In the genomic region with DNA sequence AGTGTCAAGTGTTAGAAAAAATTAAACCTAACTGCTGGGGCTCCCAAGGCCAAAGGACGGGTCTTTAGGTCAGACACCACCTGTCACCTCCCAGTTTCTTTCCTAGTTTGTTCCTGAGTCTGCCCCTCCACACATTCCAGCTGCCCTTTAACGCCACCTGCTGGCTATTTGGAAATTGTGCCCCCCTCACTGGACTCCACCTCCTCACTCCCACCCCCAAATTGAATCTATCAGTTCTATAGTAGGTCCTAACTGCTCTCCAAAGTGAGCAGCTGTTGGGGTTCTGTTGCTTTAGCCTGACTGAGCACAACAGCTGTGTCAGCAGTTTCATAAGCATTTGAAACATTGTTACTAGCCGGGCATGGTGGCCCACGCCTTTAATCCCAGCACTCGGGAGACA, we compare ENCODE assay signal across 13 mouse cellular contexts.
DNase-seq lines count a peak whose midpoint lies in the region; ATAC-seq and TF ChIP-seq lines count a peak whose summit lies in the region.
"Had no signal": no experiment of that assay in that cellular context is flagged by ENCODE, and none has a peak within 500 bp of the region (broad histone marks: within the 10 kb centered on the region; RNA-seq: fewer than 3 reads in every experiment).

No protein-coding gene starts in this region.

- H3K9ac ChIP-seq in heart, postnatal 0 days (replicated peaks; ENCODE audit: low read depth, low read length): no peak overlapping the region
- H3K9ac ChIP-seq in midbrain, postnatal 0 days (replicated peaks; ENCODE audit: low read length, poor library complexity, severe bottlenecking): no peak overlapping the region
- no peak overlapping the region for H3K9ac ChIP-seq in midbrain, embryonic 11.5 days (ENCODE audit: low read length)
- no peak overlapping the region for H3K9ac ChIP-seq in stomach, postnatal 0 days (ENCODE audit: low read length)

- 79% methylated on average over 5 of the region's 5 CpGs for WGBS in heart, postnatal 0 days
- 73% methylated on average over 5 of the region's 5 CpGs for WGBS in midbrain, postnatal 0 days
- WGBS in midbrain, embryonic 11.5 days: 64% methylated on average over 5 of the region's 5 CpGs
- 69% methylated on average over 5 of the region's 5 CpGs for WGBS in stomach, postnatal 0 days

- H3K4me2 ChIP-seq in heart, postnatal 0 days (ENCODE audit: low read depth, low read length): no peak overlapping the region
- no peak overlapping the region for H3K4me2 ChIP-seq in midbrain, postnatal 0 days (ENCODE audit: low read depth, low read length, poor library complexity, severe bottlenecking)
- no peak overlapping the region for H3K4me2 ChIP-seq in midbrain, embryonic 11.5 days
- no peak overlapping the region for H3K4me2 ChIP-seq in stomach, postnatal 0 days (replicated peaks; ENCODE audit: low read depth)

- DNase-seq in heart, postnatal 0 days (ENCODE audit: low spot score): no peak
- DNase-seq in heart, postnatal 25 days (ENCODE audit: low spot score): no peak
- no peak for DNase-seq in midbrain, postnatal 0 days (ENCODE audit: low spot score)
- no peak for DNase-seq in midbrain, embryonic 11.5 days (ENCODE audit: low spot score, missing footprints)
- DNase-seq in embryo, embryonic 10.5 days (ENCODE audit: low spot score): peak; percentile 55
- no peak for DNase-seq in stomach, postnatal 0 days (ENCODE audit: low spot score)
- no peak for DNase-seq in spleen, postnatal 36 days (ENCODE audit: low spot score in 2 of 2)
- no peak for DNase-seq in layer of hippocampus, adult 9-10 months (ENCODE audit: low spot score)
- DNase-seq: adrenal gland, adult 8-10 months; cerebellum, adult 11-12 months; gastrocnemius, postnatal 14 days; heart, postnatal 4 days; kidney, postnatal 25 days had no signal

- no peak overlapping the region for H3K27ac ChIP-seq in heart, postnatal 0 days (ENCODE audit: low read depth)
- no peak overlapping the region for H3K27ac ChIP-seq in midbrain, postnatal 0 days (ENCODE audit: low read depth, low read length)
- H3K27ac ChIP-seq in midbrain, embryonic 11.5 days (ENCODE audit: low read depth, low read length): no peak overlapping the region
- H3K27ac ChIP-seq in stomach, postnatal 0 days (replicated peaks): no peak overlapping the region

- H3K36me3 ChIP-seq in heart, postnatal 0 days (replicated peaks; ENCODE audit: control insufficient read depth, insufficient read depth, low read length): peaks cover 5% of the 10 kb centered on the region; the same call in 1 of the 2 replicates
- H3K36me3 ChIP-seq in midbrain, postnatal 0 days (ENCODE audit: insufficient read depth, low read length): peaks cover 6% of the 10 kb centered on the region; the same call in 1 of the 2 replicates
- no peaks in the 10 kb centered on the region for H3K36me3 ChIP-seq in midbrain, embryonic 11.5 days (ENCODE audit: control insufficient read depth, insufficient read depth, low read length)
- peaks cover 3% of the 10 kb centered on the region; the same call in 1 of the 2 replicates for H3K36me3 ChIP-seq in stomach, postnatal 0 days (ENCODE audit: control insufficient read depth, insufficient read depth, low read length)

- no peaks in the 10 kb centered on the region for H3K4me1 ChIP-seq in heart, postnatal 0 days (ENCODE audit: control insufficient read depth, insufficient read depth)
- no peaks in the 10 kb centered on the region for H3K4me1 ChIP-seq in midbrain, postnatal 0 days (ENCODE audit: insufficient read depth, low read length)
- H3K4me1 ChIP-seq in midbrain, embryonic 11.5 days (ENCODE audit: control insufficient read depth, insufficient read depth, low read length): no peaks in the 10 kb centered on the region
- H3K4me1 ChIP-seq in stomach, postnatal 0 days (replicated peaks; ENCODE audit: control insufficient read depth, insufficient read depth): no peaks in the 10 kb centered on the region

- no peak for ATAC-seq in heart, postnatal 0 days (ENCODE audit: insufficient read depth, low read depth)
- ATAC-seq in midbrain, postnatal 0 days (ENCODE audit: low FRiP score): no peak
- no peak for ATAC-seq in midbrain, embryonic 11.5 days (ENCODE audit: low FRiP score)
- no peak for ATAC-seq in stomach, postnatal 0 days (ENCODE audit: low FRiP score, low TSS enrichment)

- intact Hi-C loops in heart, postnatal 25 days (cut with DNase I): no loop called here

- TF ChIP-seq EP300 in heart, postnatal 0 days (IDR thresholded peaks at IDR 0.05; ENCODE audit: low read depth): no peak
- no peak for TF ChIP-seq EP300 in stomach, postnatal 0 days (optimal IDR thresholded peaks at IDR 0.05)

- H3K4me3 ChIP-seq in heart, postnatal 0 days (ENCODE audit: low read depth, low read length): no peak overlapping the region
- no peak overlapping the region for H3K4me3 ChIP-seq in midbrain, postnatal 0 days (ENCODE audit: low read depth, low read length)
- H3K4me3 ChIP-seq in midbrain, embryonic 11.5 days (ENCODE audit: low read depth, low read length): no peak overlapping the region
- H3K4me3 ChIP-seq in stomach, postnatal 0 days (ENCODE audit: low read depth, low read length): no peak overlapping the region

- H3K9me3 ChIP-seq in heart, postnatal 0 days (replicated peaks; ENCODE audit: control insufficient read depth, low read length): no peaks in the 10 kb centered on the region
- H3K9me3 ChIP-seq in midbrain, postnatal 0 days (ENCODE audit: low read length): no peaks in the 10 kb centered on the region
- no peaks in the 10 kb centered on the region for H3K9me3 ChIP-seq in midbrain, embryonic 11.5 days (ENCODE audit: control insufficient read depth, low read length)
- no peaks in the 10 kb centered on the region for H3K9me3 ChIP-seq in stomach, postnatal 0 days (ENCODE audit: control insufficient read depth, low read length)

- no peaks in the 10 kb centered on the region for H3K27me3 ChIP-seq in heart, postnatal 0 days (ENCODE audit: control insufficient read depth, insufficient read depth, low read length)
- H3K27me3 ChIP-seq in midbrain, postnatal 0 days (ENCODE audit: insufficient read depth, low read length): no peaks in the 10 kb centered on the region
- no peaks in the 10 kb centered on the region for H3K27me3 ChIP-seq in midbrain, embryonic 11.5 days (ENCODE audit: control insufficient read depth, insufficient read depth, low read length)
- H3K27me3 ChIP-seq in stomach, postnatal 0 days (ENCODE audit: control insufficient read depth, insufficient read depth, low read length): no peaks in the 10 kb centered on the region

- TF ChIP-seq CTCF in heart, postnatal 0 days (IDR thresholded peaks at IDR 0.05; ENCODE audit: low read depth): peak; percentile 27
- peak; percentile 26 for TF ChIP-seq CTCF in midbrain, postnatal 0 days (IDR thresholded peaks at IDR 0.05)
- TF ChIP-seq CTCF in stomach, postnatal 0 days (IDR thresholded peaks at IDR 0.05; ENCODE audit: low read depth): peak; percentile 54
